Mouse (Mus musculus) hematopoietic multipotent progenitor cell, adult 10-12 weeks (in vitro differentiated cells): ENCODE data around the gene Dennd4a. TPM values are rescaled to one million over a fixed set of nuclear protein-coding genes. Genes with fewer than 3 reads are reported as not detected.

Experiments used
- polyA plus RNA-seq: library from polyadenylated mRNA; stranded (reverse); fragments of >175 nt; gene quantifications from 2 replicates; pipeline ENCODE4 v1.2.3, GENCODE M21; 2012; ENCODE audit warnings: low replicate concordance

Gene Dennd4a
- polyA plus RNA-seq, result 26.7 and 52.8 TPM in 2 replicates

DNA sequence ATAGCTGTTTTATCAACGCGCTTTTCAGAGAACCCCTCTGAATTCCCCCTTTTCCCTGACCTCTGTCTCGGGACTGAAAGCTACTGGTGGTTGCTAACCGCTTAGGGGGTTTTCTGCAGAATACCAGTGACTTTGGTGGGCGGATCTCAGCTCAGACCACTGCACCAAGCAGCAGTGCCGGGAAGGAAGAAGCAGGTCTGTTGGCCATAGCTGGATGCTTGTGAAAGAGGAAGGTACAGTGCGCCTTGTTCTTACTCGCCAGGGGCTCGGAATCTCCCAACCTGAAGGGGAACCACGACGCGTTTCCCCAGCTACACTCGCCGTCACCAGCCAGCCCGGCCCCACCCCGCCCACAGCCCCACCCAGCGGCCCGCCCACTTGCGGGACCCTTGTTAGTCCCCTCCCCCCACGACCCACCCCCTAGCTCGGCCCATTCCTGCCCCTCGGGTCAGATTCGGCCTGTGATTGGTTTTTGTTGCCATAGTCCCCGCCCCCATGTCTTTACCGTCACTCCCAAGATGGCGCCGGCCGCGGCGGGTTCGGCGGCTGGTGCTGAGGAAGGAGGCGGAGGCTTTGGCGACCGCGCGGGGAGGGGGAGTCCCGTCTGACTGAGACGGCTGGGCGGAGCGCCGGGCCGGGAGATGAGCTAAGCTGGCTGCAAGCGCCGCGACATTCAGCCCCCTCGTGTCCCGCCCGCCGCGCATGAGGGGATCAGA lies at the start of gene Dennd4a:
Gene Dennd4a (plus strand): TSS at position 519 of the 716 bp plus-strand sequence.

DNA sequence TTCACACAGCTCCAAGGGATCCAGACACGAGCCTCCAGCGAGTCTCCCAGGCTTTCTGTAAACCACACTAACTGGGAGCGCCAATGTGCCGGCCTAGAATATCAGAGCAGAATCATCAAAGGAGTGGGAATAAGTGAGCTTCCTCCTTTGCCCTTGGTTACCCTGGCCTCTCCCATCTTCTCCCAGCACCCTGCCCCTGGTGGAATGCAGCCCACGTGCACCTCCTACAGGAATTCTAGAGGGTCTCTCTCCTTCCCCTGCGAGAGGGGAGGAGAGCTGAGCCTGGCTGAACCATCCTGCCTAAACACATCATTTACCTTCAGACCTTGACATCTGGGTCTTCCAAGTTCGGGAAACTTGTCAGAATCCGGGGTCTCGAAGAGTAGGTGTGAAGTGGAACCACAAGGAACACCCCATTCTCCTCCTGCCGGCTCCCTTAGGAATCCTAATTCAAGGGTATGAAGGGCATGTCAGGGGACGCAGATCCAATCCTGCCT lies 140.1 kb downstream of the Dennd4a start, which contains the start of gene Slc24a1:
Gene Slc24a1 (minus strand): TSS at position 447 of the 497 bp plus-strand sequence.

DNA sequence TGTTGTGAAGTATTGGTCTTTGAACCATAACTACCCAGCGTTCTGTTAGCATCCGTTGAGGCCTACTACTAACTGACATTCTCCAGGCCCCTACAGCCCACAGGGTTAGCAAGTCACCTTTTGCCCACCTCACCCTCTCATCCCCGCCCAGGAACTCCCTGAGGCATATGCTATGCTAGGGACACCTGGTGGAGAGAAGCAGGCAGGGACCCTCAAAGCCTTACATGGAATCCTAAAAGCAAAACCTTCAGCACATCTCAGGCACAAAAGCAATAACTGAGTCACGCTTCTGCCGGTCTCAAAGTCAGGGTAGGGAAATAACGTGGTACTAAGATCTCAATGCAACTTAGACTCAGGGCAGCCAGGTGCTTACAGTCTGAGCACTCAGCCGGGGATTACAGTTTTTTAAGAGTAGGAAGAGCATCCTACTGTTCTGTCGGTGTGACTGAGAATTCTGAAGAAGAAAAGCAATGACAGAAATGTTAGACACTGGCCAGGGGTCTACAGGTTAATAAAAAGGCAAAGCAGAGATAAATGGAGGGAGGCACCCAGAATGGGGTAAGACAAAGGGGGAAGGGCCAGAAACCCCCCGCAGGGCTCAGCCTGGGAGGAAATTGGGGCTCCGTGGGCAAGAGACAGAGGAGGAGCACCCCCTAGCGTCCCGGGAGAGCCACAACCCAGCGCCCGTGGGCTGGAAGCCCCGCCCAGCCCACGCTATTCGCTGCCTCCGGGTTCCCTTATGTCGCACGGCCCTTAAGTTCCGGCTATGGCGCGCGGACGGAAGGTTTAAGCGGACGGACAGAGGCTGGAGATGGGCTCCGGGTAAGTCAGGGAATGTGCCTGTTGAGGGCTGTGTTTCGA lies 149.2 kb downstream of the Dennd4a start, which contains the start of gene Ints14:
Gene Ints14 (plus strand): TSS at position 789 of the 861 bp plus-strand sequence.

Other genes starting within 250 kb of the Dennd4a start
- gene Rab11a, start 73.6 kb upstream of the Dennd4a start, polyA plus RNA-seq, result 98.8 and 159 TPM in 2 replicates
- not detected in 2 replicates for gene Slc24a1, start 140.3 kb downstream of the Dennd4a start, polyA plus RNA-seq
- 20.0 and 22.7 TPM in 2 replicates for gene Ints14, start 149.6 kb downstream of the Dennd4a start, polyA plus RNA-seq
- 4.1 and 5.0 TPM in 2 replicates for gene Hacd3, start 210.4 kb downstream of the Dennd4a start, polyA plus RNA-seq
- 11.0 and 11.5 TPM in 2 replicates for gene Dpp8, start 221.1 kb downstream of the Dennd4a start, polyA plus RNA-seq